Mouse (Mus musculus): ENCODE results near the gene Agap3. TPM values are rescaled to one million over a fixed set of nuclear protein-coding genes. Genes with fewer than 3 reads are reported as not detected.

Gene Agap3
- total and polyA plus RNA-seq, 3 experiments = 116 to 203 (median 138) TPM

DNA sequence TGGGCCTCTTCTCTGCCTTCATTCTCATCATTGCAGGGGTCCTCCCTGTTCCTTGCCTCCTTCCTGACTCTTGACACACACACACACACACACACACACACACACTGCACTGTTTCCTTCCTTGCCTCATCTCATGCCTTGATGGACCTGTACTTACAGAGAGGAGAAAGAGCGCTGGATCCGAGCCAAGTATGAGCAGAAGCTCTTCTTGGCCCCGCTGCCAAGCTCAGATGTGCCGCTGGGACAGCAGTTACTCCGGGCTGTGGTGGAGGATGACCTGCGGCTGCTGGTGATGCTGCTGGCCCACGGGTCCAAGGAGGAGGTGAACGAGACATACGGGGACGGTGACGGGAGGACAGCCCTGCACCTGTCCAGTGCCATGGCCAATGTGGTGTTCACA, 48.9 kb downstream of the Agap3 start:
- TF ChIP-seq TBP (IDR thresholded peaks at IDR 0.05; ENCODE audit: low read depth, low read length) (no peak), HCFC1 (IDR thresholded peaks at IDR 0.05; ENCODE audit: low read depth, low read length) (no peak), POLR2AphosphoS2 (IDR thresholded peaks at IDR 0.05; ENCODE audit: low read length) (no peak), POLR2A (IDR thresholded peaks at IDR 0.05; ENCODE audit: control insufficient read depth in 1 of 2, insufficient read depth in 1 of 2, low read depth in 1 of 2, low read length in 2 of 2, poor library complexity in 1 of 2) (no peak), MAZ (IDR thresholded peaks at IDR 0.05; ENCODE audit: low read depth, low read length) (no peak), MYB (IDR thresholded peaks at IDR 0.05; ENCODE audit: low read depth, low read length) (no peak), BHLHE40 (IDR thresholded peaks at IDR 0.05; ENCODE audit: borderline replicate concordance, low read depth, low read length) (no peak), RAD21 (IDR thresholded peaks at IDR 0.05; ENCODE audit: low read depth, low read length) (no peak), CHD2 (IDR thresholded peaks at IDR 0.05; ENCODE audit: low read length) (no peak), EP300 (IDR thresholded peaks at IDR 0.05; ENCODE audit: low read depth in 1 of 2, low read length in 2 of 2) (no peak), SMC3 (IDR thresholded peaks at IDR 0.05; ENCODE audit: low read depth, low read length) (no peak), GATA1 (IDR thresholded peaks at IDR 0.05; ENCODE audit: low read depth, low read length) (no peak), ZC3H11A (IDR thresholded peaks at IDR 0.05; ENCODE audit: low read depth, low read length) (no peak), ZKSCAN1 (IDR thresholded peaks at IDR 0.05; ENCODE audit: low read depth, low read length) (no peak), POLR2AphosphoS5 (IDR thresholded peaks at IDR 0.05; ENCODE audit: borderline replicate concordance, low read depth, low read length) (no peak), MAFK (IDR thresholded peaks at IDR 0.05; ENCODE audit: borderline replicate concordance, low read depth, low read length) (no peak), ZMIZ1 (IDR thresholded peaks at IDR 0.05; ENCODE audit: low read depth, low read length) (no peak), SIN3A (IDR thresholded peaks at IDR 0.05; ENCODE audit: low read length) (no peak), TAL1 (IDR thresholded peaks at IDR 0.05; ENCODE audit: low read length) (no peak), ETS1 (IDR thresholded peaks at IDR 0.05; ENCODE audit: low read depth, low read length) (no peak)
- no peaks in the 10 kb centered on the region for H3K9me3 ChIP-seq (replicated peaks; ENCODE audit: insufficient read depth, low read length)
- peaks cover 9% of the 10 kb centered on the region in 2 experiments for H3K36me3 ChIP-seq (ENCODE audit: control insufficient read depth in 1 of 2, insufficient read depth in 2 of 2, low read length in 2 of 2)
- H3K4me1 ChIP-seq (ENCODE audit: control insufficient read depth in 1 of 2, insufficient read depth in 2 of 2, low read length in 2 of 2) = peaks cover 8 to 16% of the 10 kb centered on the region in 2 experiments
- no peak overlapping the region for H3K9ac ChIP-seq (ENCODE audit: control insufficient read depth, low read depth, low read length, poor library complexity, severe bottlenecking)
- no peak overlapping the region for H3K4me3 ChIP-seq (ENCODE audit: control insufficient read depth in 1 of 2, insufficient read depth in 1 of 2, low read depth in 2 of 2, low read length in 2 of 2)
- DNase-seq (ENCODE audit: low read depth, low spot score) = peak; percentile 35
- no peaks in the 10 kb centered on the region for H3K79me2 ChIP-seq (ENCODE audit: control insufficient read depth, insufficient read depth, low read length, poor library complexity)
- no peaks in the 10 kb centered on the region for H3K27me3 ChIP-seq (ENCODE audit: control insufficient read depth in 1 of 2, insufficient read depth in 2 of 2, low read length in 2 of 2)
- H3K27ac ChIP-seq (ENCODE audit: control insufficient read depth, low read depth, low read length) = no peak overlapping the region

GRCm38 (mm10) chr5:24502786-24503185, 50.8 kb downstream of the Agap3 start:
- peaks cover 7 to 12% of the 10 kb centered on the region in 2 experiments for H3K36me3 ChIP-seq (ENCODE audit: control insufficient read depth in 1 of 2, insufficient read depth in 2 of 2, low read length in 2 of 2)

More at GRCm38 (mm10) chr5:24502786-24503185, 50.8 kb downstream of the Agap3 start:
- Histone ChIP-seq H3K9me3 (replicated peaks; ENCODE audit: insufficient read depth, low read length) (no peaks in the 10 kb centered on the region), H3K27ac (ENCODE audit: control insufficient read depth, low read depth, low read length) (no peak overlapping the region), H3K4me3 (ENCODE audit: control insufficient read depth in 1 of 2, insufficient read depth in 1 of 2, low read depth in 2 of 2, low read length in 2 of 2) (no peak overlapping the region), H3K9ac (ENCODE audit: control insufficient read depth, low read depth, low read length, poor library complexity, severe bottlenecking) (no peak overlapping the region), H3K4me1 (ENCODE audit: control insufficient read depth in 1 of 2, insufficient read depth in 2 of 2, low read length in 2 of 2) (peaks cover 8 to 19% of the 10 kb centered on the region in 2 experiments), H3K27me3 (ENCODE audit: control insufficient read depth in 1 of 2, insufficient read depth in 2 of 2, low read length in 2 of 2) (no peaks in the 10 kb centered on the region), H3K79me2 (ENCODE audit: control insufficient read depth, insufficient read depth, low read length, poor library complexity) (no peaks in the 10 kb centered on the region)
- TF ChIP-seq ETS1 (IDR thresholded peaks at IDR 0.05; ENCODE audit: low read depth, low read length) (no peak), ZMIZ1 (IDR thresholded peaks at IDR 0.05; ENCODE audit: low read depth, low read length) (no peak), MYC (IDR thresholded peaks at IDR 0.05; ENCODE audit: low read depth, low read length) (no peak), POLR2AphosphoS2 (IDR thresholded peaks at IDR 0.05; ENCODE audit: low read length) (no peak), MAFK (IDR thresholded peaks at IDR 0.05; ENCODE audit: borderline replicate concordance, low read depth, low read length) (no peak), UBTF (IDR thresholded peaks at IDR 0.05; ENCODE audit: borderline replicate concordance, insufficient read depth, low read depth, low read length) (no peak)
- no peak for DNase-seq (ENCODE audit: low read depth, low spot score)
